8 mouse cellular contexts compared by ENCODE assay signal in genomic region chr4:120909558-120910150, GRCm38 (mm10). TPM values are rescaled to one million over a fixed set of nuclear protein-coding genes. Genes with fewer than 3 reads are reported as not detected.
DNase-seq lines count a peak whose midpoint lies in the region; ATAC-seq and TF ChIP-seq lines count a peak whose summit lies in the region.

No protein-coding gene starts in this region.

- no peak for TF ChIP-seq EP300 in heart, postnatal 0 days (IDR thresholded peaks at IDR 0.05; ENCODE audit: low read depth)

- 28% methylated on average over 15 of the region's 15 CpGs for WGBS in heart, postnatal 0 days
- 32% methylated on average over 15 of the region's 15 CpGs for WGBS in midbrain, embryonic 10.5 days

- no peaks in the 10 kb centered on the region for H3K9me3 ChIP-seq in heart, postnatal 0 days (replicated peaks; ENCODE audit: control insufficient read depth, low read length)
- no peaks in the 10 kb centered on the region for H3K9me3 ChIP-seq in midbrain, embryonic 10.5 days (replicated peaks)

- peak; percentile 56 for DNase-seq in kidney, adult 18-20 months
- no peak for DNase-seq in kidney, adult 11 months
- DNase-seq in adipocyte (ENCODE audit: low spot score): peak; percentile 81
- DNase-seq in embryo, embryonic 10.5 days (ENCODE audit: low spot score): peak; percentile 90
- peak; percentile 57 for DNase-seq in heart, postnatal 0 days (ENCODE audit: low spot score)
- DNase-seq in layer of hippocampus, postnatal 14 days (ENCODE audit: low spot score in 2 of 2): peak; percentile 40 to 50
- peak; percentile 76 for DNase-seq in midbrain, embryonic 10.5 days (ENCODE audit: low spot score)
- DNase-seq in splenic B cell, adult 2 months (ENCODE audit: low read depth, low spot score): peak; percentile 89

- no peaks in the 10 kb centered on the region for H3K4me1 ChIP-seq in heart, postnatal 0 days (ENCODE audit: control insufficient read depth, insufficient read depth)
- no peaks in the 10 kb centered on the region for H3K4me1 ChIP-seq in midbrain, embryonic 10.5 days

- H3K27ac ChIP-seq in heart, postnatal 0 days (ENCODE audit: low read depth): no peak overlapping the region
- H3K27ac ChIP-seq in midbrain, embryonic 10.5 days (replicated peaks): no peak overlapping the region

- peak; percentile 86 for TF ChIP-seq CTCF in heart, postnatal 0 days (IDR thresholded peaks at IDR 0.05; ENCODE audit: low read depth)

- H3K36me3 ChIP-seq in heart, postnatal 0 days (replicated peaks; ENCODE audit: control insufficient read depth, insufficient read depth, low read length): no peaks in the 10 kb centered on the region
- H3K36me3 ChIP-seq in midbrain, embryonic 10.5 days: no peaks in the 10 kb centered on the region
- H3K36me3 ChIP-seq in splenic B cell, adult 2 months (ENCODE audit: control insufficient read depth, insufficient read depth, low read length, poor library complexity, severe bottlenecking): no peaks in the 10 kb centered on the region

- no peak overlapping the region for H3K4me2 ChIP-seq in heart, postnatal 0 days (ENCODE audit: low read depth, low read length)

- H3K9ac ChIP-seq in heart, postnatal 0 days (replicated peaks; ENCODE audit: low read depth, low read length): no peak overlapping the region

- no peaks in the 10 kb centered on the region for H3K27me3 ChIP-seq in heart, postnatal 0 days (ENCODE audit: control insufficient read depth, insufficient read depth, low read length)
- no peaks in the 10 kb centered on the region for H3K27me3 ChIP-seq in midbrain, embryonic 10.5 days (ENCODE audit: low read depth, poor library complexity, severe bottlenecking)
- H3K27me3 ChIP-seq in splenic B cell, adult 2 months (ENCODE audit: control insufficient read depth, insufficient read depth, low read length, poor library complexity, severe bottlenecking): no peaks in the 10 kb centered on the region

- no peak for ATAC-seq in heart, postnatal 0 days (ENCODE audit: insufficient read depth, low read depth)

- no peak overlapping the region for H3K4me3 ChIP-seq in heart, postnatal 0 days (ENCODE audit: low read depth, low read length)
- no peak overlapping the region for H3K4me3 ChIP-seq in midbrain, embryonic 10.5 days

RNA-seq across cellular contexts. Expression of gene Exo5, which starts 15.2 kb away (rescaled TPM):
- 0.80 and 1.2 TPM in 2 replicates for total RNA-seq in heart, postnatal 0 days (2014; rRNA removed; ENCODE audit: low replicate concordance)
- polyA plus RNA-seq in heart, postnatal 0 days (2015; fragmentation: Nextera tagmentation; extraction: Ambion mirVana): 5.7 and 6.1 TPM in 2 replicates
- total RNA-seq in layer of hippocampus, postnatal 14 days (2021): 10 to 100 TPM in 1 of 2 experiments, 1 to 10 TPM in 1; 9.4 to 10.1 TPM
- polyA plus RNA-seq in midbrain, embryonic 10.5 days (2016; fragmentation: Nextera tagmentation; extraction: Ambion mirVana): 36.6 and 39.0 TPM in 2 replicates

RNA-seq across cellular contexts. Expression of gene Zfp69, which starts 41.8 kb away (rescaled TPM):
- total RNA-seq in heart, postnatal 0 days (2014; rRNA removed; ENCODE audit: low replicate concordance): 2.0 and 5.5 TPM in 2 replicates
- polyA plus RNA-seq in heart, postnatal 0 days (2015; fragmentation: Nextera tagmentation; extraction: Ambion mirVana): 3.8 and 4.2 TPM in 2 replicates
- 1 to 10 TPM; 1.4 to 2.8 TPM for total RNA-seq in layer of hippocampus, postnatal 14 days (2021)
- 9.4 and 10.3 TPM in 2 replicates for polyA plus RNA-seq in midbrain, embryonic 10.5 days (2016; fragmentation: Nextera tagmentation; extraction: Ambion mirVana)

RNA-seq across cellular contexts. Expression of gene Rims3, which starts 55.0 kb away (rescaled TPM):
- total RNA-seq in heart, postnatal 0 days (2014; rRNA removed; ENCODE audit: low replicate concordance): 0.04 TPM in 2 replicates
- polyA plus RNA-seq in heart, postnatal 0 days (2015; fragmentation: Nextera tagmentation; extraction: Ambion mirVana): 0.05 and 0.10 TPM in 2 replicates
- total RNA-seq in layer of hippocampus, postnatal 14 days (2021): 10 to 100 TPM; 17.5 to 24.7 TPM
- 3.8 and 5.4 TPM in 2 replicates for polyA plus RNA-seq in midbrain, embryonic 10.5 days (2016; fragmentation: Nextera tagmentation; extraction: Ambion mirVana)

Comparison
In these comparisons a context has a peak if more than half of its experiments do, and no peak if none do; other contexts are left out.
1. RNA of gene Rims3, which starts 55.0 kb away (total RNA-seq): 17.5 to 24.7 TPM in layer of hippocampus, postnatal 14 days; 0.04 TPM in heart, postnatal 0 days; every median in the first group is over 10 times any median in the second.